Mouse (Mus musculus) bone marrow, adult 2 months (tissue): ENCODE results near the gene Olfr488. TPM values are rescaled to one million over a fixed set of nuclear protein-coding genes. Genes with fewer than 3 reads are reported as not detected.
"Not testable (repeated sequence)": the region's sequence is repeated elsewhere in the genome, so short reads cannot be mapped to it uniquely, and the experiment has no call there.

Experiments used
- H3K27ac ChIP-seq: fragments of 200-500 bp; 2 replicates; pipeline ENCODE4 v1.5.1; 2012; ENCODE audit warnings: low read depth, mild to moderate bottlenecking, control low read depth, inconsistent platforms, low read length; ENCODE audit not compliant: control insufficient read depth, poor library complexity, insufficient read depth
- H3K4me1 ChIP-seq: fragments of 200-500 bp; 2 replicates; pipeline ENCODE4 v1.6.1; 2011; ENCODE audit warnings: low read length; ENCODE audit not compliant: control insufficient read depth, insufficient read depth
- H3K4me3 ChIP-seq: fragments of 200-500 bp; replicated peaks from 2 replicates; pipeline ENCODE3; 2011; ENCODE audit warnings: mild to moderate bottlenecking, low read depth, low read length, control low read depth; ENCODE audit not compliant: control insufficient read depth
- CTCF ChIP-seq: fragments of 200-500 bp; IDR thresholded peaks from 2 replicates; pipeline ENCODE4 v1.5.1; 2011; ENCODE audit warnings: low read length, control low read depth; ENCODE audit not compliant: control insufficient read depth, insufficient read depth
- POLR2A ChIP-seq: fragments of 200-500 bp; IDR thresholded peaks from 2 replicates; pipeline ENCODE4 v1.6.1; 2011; ENCODE audit warnings: low read depth, mild to moderate bottlenecking, control low read depth, low read length, borderline replicate concordance; ENCODE audit not compliant: control insufficient read depth
- WGBS: fragments of 180-500 bp; shearing (Covaris S2); methylation state at CpG from one replicate; pipeline ENCODE4 v1.1.7; 2018; 5-methylcytosine and 5-hydroxymethylcytosine counted together
- polyA plus RNA-seq: library from polyadenylated mRNA; stranded (reverse); fragments of >200 nt; gene quantifications from 2 replicates; pipeline ENCODE4 v1.2.4, GENCODE M21; 2011; ENCODE audit warnings: low replicate concordance; ENCODE audit not compliant: missing spikeins, insufficient read depth, insufficient read length

Gene Olfr488
- polyA plus RNA-seq, result not detected in 2 replicates

- H3K4me1 ChIP-seq, result no peaks in the 10 kb centered on the region
- TF ChIP-seq POLR2A, result no peak
- TF ChIP-seq CTCF, result no peak
- H3K27ac ChIP-seq, result no peak within 1 kb of the TSS
- no peak within 1 kb of the TSS for H3K4me3 ChIP-seq
Observed at GRCm38 (mm10) chr7:108258247-108258646, at the start of gene Olfr488. Olfr488 (minus strand) TSS chr7:108258347.

DNA sequence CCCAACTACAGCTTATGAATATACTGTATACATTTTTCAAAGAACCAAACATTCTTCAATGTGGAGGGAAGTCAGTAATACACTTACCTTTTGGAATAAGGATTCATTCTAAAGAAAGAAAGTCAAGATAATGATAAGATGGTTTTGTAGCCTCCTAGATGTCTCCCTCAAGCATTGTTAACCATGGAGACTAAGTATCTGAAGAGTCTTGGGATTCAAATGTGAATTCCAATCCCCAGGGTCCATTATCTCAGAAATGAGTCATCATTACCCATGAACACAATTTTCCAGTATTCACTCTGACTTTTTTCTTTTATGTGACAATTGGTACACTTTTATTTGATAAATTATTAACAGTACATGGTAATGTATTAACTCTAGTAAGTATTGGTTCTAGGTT is 30.7 kb upstream of the Olfr488 start, which contains the start of gene Olfr490:
Olfr490 (minus strand) TSS at position 101 of the 400 bp plus-strand sequence.
- TF ChIP-seq POLR2A (no peak), CTCF (no peak)
- Histone ChIP-seq H3K27ac (no peak within 1 kb of the TSS), H3K4me3 (no peak within 1 kb of the TSS), H3K4me1 (no peaks in the 10 kb centered on the region)

GRCm38 (mm10) chr7:108233551-108233950 is 24.6 kb downstream of the Olfr488 start:
- no peaks in the 10 kb centered on the region for H3K4me1 ChIP-seq
- no peak overlapping the region for H3K4me3 ChIP-seq
- 59% methylated on average over 3 of the region's 3 CpGs for WGBS
- no peak for TF ChIP-seq CTCF
- TF ChIP-seq POLR2A, result no peak
- H3K27ac ChIP-seq, result no peak overlapping the region

- not testable (repeated sequence) for H3K27ac ChIP-seq, H3K4me1 ChIP-seq, H3K4me3 ChIP-seq
Observed at GRCm38 (mm10) chr7:108214536-108214935, 43.6 kb downstream of the Olfr488 start, which contains the start of gene Olfr487. Olfr487 (minus strand) TSS chr7:108214636.

Other genes with a start within 250 kb of the Olfr488 start
- gene Olfr478, start 224.4 kb downstream of the Olfr488 start, polyA plus RNA-seq, result not detected in 2 replicates
- not detected in 2 replicates for gene Olfr479, start 207.7 kb downstream of the Olfr488 start, polyA plus RNA-seq
- gene Olfr480, start 191.0 kb downstream of the Olfr488 start, polyA plus RNA-seq, result not detected in 2 replicates
- gene Olfr481, start 178.5 kb downstream of the Olfr488 start, polyA plus RNA-seq, result 0.43 TPM in 1 of 2 replicates, not detected in the other
- gene Olfr482, start 160.8 kb downstream of the Olfr488 start, polyA plus RNA-seq, result not detected in 2 replicates
- gene Olfr483, start 157.5 kb downstream of the Olfr488 start, polyA plus RNA-seq, result not detected in 2 replicates
- not detected in 2 replicates for gene Olfr484, start 130.9 kb downstream of the Olfr488 start, polyA plus RNA-seq
- gene Olfr485, start 98.5 kb downstream of the Olfr488 start, polyA plus RNA-seq, result not detected in 2 replicates
- not detected in 2 replicates for gene Olfr486, start 85.6 kb downstream of the Olfr488 start, polyA plus RNA-seq
- gene Olfr487, start 43.7 kb downstream of the Olfr488 start, polyA plus RNA-seq, result not detected in 2 replicates
- gene Olfr490, start 30.6 kb upstream of the Olfr488 start, polyA plus RNA-seq, result not detected in 2 replicates
- not detected in 2 replicates for gene Olfr491, start 55.1 kb upstream of the Olfr488 start, polyA plus RNA-seq
- not detected in 2 replicates for gene Olfr492, start 65.3 kb upstream of the Olfr488 start, polyA plus RNA-seq
- not detected in 2 replicates for gene Olfr493, start 88.6 kb upstream of the Olfr488 start, polyA plus RNA-seq
- gene Olfr494, start 107.0 kb upstream of the Olfr488 start, polyA plus RNA-seq, result not detected in 2 replicates
- gene Olfr495, start 134.8 kb upstream of the Olfr488 start, polyA plus RNA-seq, result not detected in 2 replicates
- not detected in 2 replicates for gene Olfr497, start 162.1 kb upstream of the Olfr488 start, polyA plus RNA-seq
- gene Olfr498, start 207.0 kb upstream of the Olfr488 start, polyA plus RNA-seq, result not detected in 2 replicates